Mouse (Mus musculus) lung, embryonic 16.5 days (tissue): ENCODE results near the gene Cdk14. TPM values are rescaled to one million over a fixed set of nuclear protein-coding genes. Genes with fewer than 3 reads are reported as not detected.
"Not testable (repeated sequence)": the region's sequence is repeated elsewhere in the genome, so short reads cannot be mapped to it uniquely, and the experiment has no call there.

Experiments used
- ATAC-seq: fragments of 200-750 bp; cut with Nextera tagmentation; 2 replicates; pipeline ENCODE4 v1.8.0; 2017; ENCODE audit warnings: low read depth, mild to moderate bottlenecking, moderate library complexity
- H3K27ac ChIP-seq: fragments of 300-500 bp; sonication (generic); 2 replicates; pipeline ENCODE4 v1.5.1; 2014; ENCODE audit warnings: mild to moderate bottlenecking, control low read depth, low read length
- H3K27me3 ChIP-seq: fragments of 300-500 bp; sonication (generic); 2 replicates; pipeline ENCODE4 v1.6.1; 2014; ENCODE audit warnings: low read depth, low read length, mixed read lengths; ENCODE audit not compliant: control insufficient read depth, insufficient read depth
- H3K36me3 ChIP-seq: fragments of 300-500 bp; sonication (generic); 2 replicates; pipeline ENCODE4 v1.6.1; 2014; ENCODE audit warnings: low read length; ENCODE audit not compliant: control insufficient read depth, insufficient read depth
- H3K4me1 ChIP-seq: fragments of 300-500 bp; sonication (generic); replicated peaks from 2 replicates; pipeline ENCODE4 v1.6.1; 2014; ENCODE audit warnings: low read length, mixed read lengths; ENCODE audit not compliant: control insufficient read depth, insufficient read depth
- H3K4me2 ChIP-seq: fragments of 300-500 bp; sonication (generic); 2 replicates; pipeline ENCODE4 v1.6.1; 2014; ENCODE audit warnings: low read depth, low read length, control low read depth
- H3K4me3 ChIP-seq: fragments of 300-500 bp; sonication (generic); 2 replicates; pipeline ENCODE4 v1.5.1; 2014; ENCODE audit warnings: mild to moderate bottlenecking, low read length, control low read depth
- H3K9ac ChIP-seq: fragments of 300-500 bp; sonication (generic); 2 replicates; pipeline ENCODE4 v1.6.1; 2014; ENCODE audit warnings: low read length, control low read depth
- H3K9me3 ChIP-seq: fragments of 300-500 bp; sonication (generic); 2 replicates; pipeline ENCODE4 v1.6.1; 2016; ENCODE audit warnings: low read length; ENCODE audit not compliant: control insufficient read depth
- WGBS: fragments of 180-500 bp; shearing (Covaris S2); extraction: QIAGEN DNeasy Blood & Tissue Kit; methylation state at CpG from one replicate; pipeline ENCODE4 v1.1.7; 2014; 5-methylcytosine and 5-hydroxymethylcytosine counted together
- polyA plus RNA-seq: library from polyadenylated mRNA; unstranded; fragments of >200 nt; fragmentation: Nextera tagmentation; extraction: Ambion mirVana; gene quantifications from 2 replicates; pipeline ENCODE4 v1.2.1, GENCODE M21; 2015

Cdk14 gene
- polyA plus RNA-seq, 1 experiment from 2014 or later: 28.6 TPM

DNA sequence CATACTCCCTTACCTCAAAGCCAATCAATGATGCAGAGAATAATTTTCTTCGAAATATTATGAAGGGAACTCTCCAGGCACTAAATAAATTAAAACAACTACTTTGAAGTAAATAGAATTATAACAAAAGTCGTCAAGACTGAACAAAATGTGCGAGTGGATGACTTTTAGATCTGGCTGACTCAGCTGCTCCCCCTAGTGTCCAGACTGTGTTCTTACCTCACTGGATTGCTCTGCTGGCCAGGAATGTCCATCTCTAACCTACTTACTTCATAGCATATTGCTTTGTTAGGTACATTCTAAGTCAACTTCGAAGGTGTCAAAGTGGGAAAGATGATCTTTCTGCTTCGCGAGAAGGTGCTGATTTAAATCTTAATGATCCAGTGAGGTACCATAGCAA is 501.7 kb downstream of the Cdk14 start:
- ATAC-seq: peak; percentile 68; the same call in 1 of the 2 replicates
- WGBS: 6% methylated on average over 6 of the region's 6 CpGs
- H3K27me3 ChIP-seq: no peaks in the 10 kb centered on the region

GRCm38 (mm10) chr5:4917743-4918142 is 502.4 kb downstream of the Cdk14 start:
- no peak overlapping the region for H3K27ac ChIP-seq
- H3K36me3 ChIP-seq: no peaks in the 10 kb centered on the region
- no peaks in the 10 kb centered on the region for H3K9me3 ChIP-seq
- no peak overlapping the region for H3K9ac ChIP-seq
- H3K4me2 ChIP-seq: no peak overlapping the region
- no peaks in the 10 kb centered on the region for H3K27me3 ChIP-seq
- H3K4me1 ChIP-seq: no peaks in the 10 kb centered on the region
- ATAC-seq: 0 out of 2 replicates have a peak, but pooled peaks have one; percentile 7
- WGBS: 74% methylated on average over 7 of the region's 7 CpGs
- no peak overlapping the region for H3K4me3 ChIP-seq

More for the DNA sequence above, 501.7 kb downstream of the Cdk14 start:
- no peaks in the 10 kb centered on the region for H3K4me1 ChIP-seq
- H3K36me3 ChIP-seq: no peaks in the 10 kb centered on the region
- no peak overlapping the region for H3K9ac ChIP-seq
- H3K27ac ChIP-seq: no peak overlapping the region
- no peak overlapping the region for H3K4me2 ChIP-seq
- no peaks in the 10 kb centered on the region for H3K9me3 ChIP-seq
- H3K4me3 ChIP-seq: no peak overlapping the region

DNA sequence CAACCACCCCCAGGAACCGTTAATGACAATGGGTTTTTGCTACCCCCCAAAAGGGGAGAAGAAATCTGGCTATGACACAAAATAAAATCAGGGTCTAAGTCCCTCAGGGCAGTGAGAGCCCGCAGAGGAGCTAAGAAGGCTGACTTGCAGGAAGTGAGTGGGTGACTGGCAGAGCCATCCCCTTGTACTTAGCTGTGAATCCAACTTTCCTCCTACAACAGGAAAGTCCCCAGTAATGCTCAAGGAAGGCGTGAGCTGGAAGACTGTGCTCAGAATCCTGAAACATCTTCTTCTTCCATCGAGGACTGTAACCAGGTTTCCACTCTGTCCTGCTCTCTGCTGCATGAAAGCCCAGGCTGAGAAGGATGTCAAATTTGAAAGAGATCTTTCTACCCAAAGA is 502.8 kb downstream of the Cdk14 start:
- Histone ChIP-seq H3K4me3 (no peak overlapping the region), H3K36me3 (no peaks in the 10 kb centered on the region), H3K4me1 (no peaks in the 10 kb centered on the region; the same call in 1 of the 2 replicates), H3K9me3 (no peaks in the 10 kb centered on the region), H3K9ac (no peak overlapping the region), H3K4me2 (no peak overlapping the region), H3K27me3 (no peaks in the 10 kb centered on the region), H3K27ac (no peak overlapping the region)
- ATAC-seq: no peak
- WGBS: 75% methylated on average over 4 of the region's 4 CpGs

- Histone ChIP-seq H3K4me1 (peaks cover 2% of the 10 kb centered on the region; the same call in 1 of the 2 replicates), H3K27ac (no peak overlapping the region), H3K4me3 (no peak overlapping the region), H3K27me3 (no peaks in the 10 kb centered on the region), H3K36me3 (no peaks in the 10 kb centered on the region), H3K9me3 (no peaks in the 10 kb centered on the region), H3K9ac (no peak overlapping the region), H3K4me2 (no peak overlapping the region)
- WGBS: 79% methylated on average over 10 of the region's 10 CpGs
- no peak for ATAC-seq
These were observed 503.5 kb downstream of the Cdk14 start for GRCm38 (mm10) chr5:4916390-4917273.

DNA sequence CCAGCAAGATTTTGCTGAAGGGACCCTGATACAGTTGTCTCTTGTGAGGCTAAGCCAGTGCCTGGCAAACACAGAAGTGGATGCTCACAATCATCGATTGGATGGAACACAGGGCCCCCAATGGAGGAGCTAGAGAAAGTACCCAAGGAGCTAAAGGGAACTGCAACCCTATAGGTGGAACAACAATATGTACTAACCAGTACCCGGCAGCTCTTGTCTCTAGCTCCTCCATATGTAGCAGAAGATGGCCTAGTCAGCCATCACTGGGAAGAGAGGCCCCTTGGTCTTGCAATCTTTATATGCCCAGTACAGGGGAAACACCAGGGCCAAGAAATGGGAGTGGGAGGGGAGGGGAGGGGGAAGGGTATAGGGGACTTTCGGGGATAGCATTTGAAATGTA is 515.2 kb downstream of the Cdk14 start:
- not testable (repeated sequence) for H3K4me1 ChIP-seq, H3K4me3 ChIP-seq, H3K4me2 ChIP-seq, H3K27me3 ChIP-seq, H3K9me3 ChIP-seq, ATAC-seq, H3K36me3 ChIP-seq, H3K9ac ChIP-seq, H3K27ac ChIP-seq
- 86% methylated on average over 3 of the region's 3 CpGs for WGBS

GRCm38 (mm10) chr5:4898241-4898640 is 521.9 kb downstream of the Cdk14 start:
- H3K4me3 ChIP-seq: no peak overlapping the region
- H3K9ac ChIP-seq: no peak overlapping the region
- no peak overlapping the region for H3K4me2 ChIP-seq
- no peak overlapping the region for H3K27ac ChIP-seq
- no peaks in the 10 kb centered on the region for H3K27me3 ChIP-seq
- no peaks in the 10 kb centered on the region for H3K36me3 ChIP-seq
- no peaks in the 10 kb centered on the region for H3K9me3 ChIP-seq
- ATAC-seq: peak; percentile 26; the same call in 1 of the 2 replicates
- 0 out of 2 replicates have a peak, but pooled peaks cover 4% of the 10 kb centered on the region for H3K4me1 ChIP-seq
- 69% methylated on average over 2 of the region's 2 CpGs for WGBS

DNA sequence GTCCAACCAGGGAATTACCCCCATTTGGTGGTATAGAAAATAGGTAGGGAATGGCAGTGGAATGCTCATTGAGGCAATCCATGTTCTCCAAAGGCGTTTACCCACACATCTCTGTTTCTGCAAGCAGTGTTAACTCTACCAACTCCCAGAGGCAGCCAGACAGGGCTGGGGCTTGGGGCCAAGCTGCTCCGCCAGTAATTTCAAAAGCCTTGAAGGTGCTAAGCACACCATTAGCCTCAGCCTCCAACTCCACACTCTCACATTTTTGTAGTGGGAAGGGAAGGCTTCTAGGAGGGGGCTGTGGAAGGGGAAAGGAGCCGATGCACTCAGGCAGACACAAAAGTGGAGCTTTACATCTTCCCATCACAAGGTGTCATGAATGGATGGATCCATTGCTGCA is 525.1 kb downstream of the Cdk14 start:
- H3K9ac ChIP-seq: no peak overlapping the region
- WGBS: 58% methylated on average over 3 of the region's 3 CpGs
- no peak overlapping the region for H3K4me2 ChIP-seq
- no peaks in the 10 kb centered on the region for H3K36me3 ChIP-seq
- no peak overlapping the region for H3K4me3 ChIP-seq
- ATAC-seq: no peak
- 0 out of 2 replicates have a peak, but pooled peaks cover 4% of the 10 kb centered on the region for H3K4me1 ChIP-seq
- no peak overlapping the region for H3K27ac ChIP-seq
- H3K27me3 ChIP-seq: no peaks in the 10 kb centered on the region
- no peaks in the 10 kb centered on the region for H3K9me3 ChIP-seq

GRCm38 (mm10) chr5:4893852-4894207 is 526.3 kb downstream of the Cdk14 start:
- H3K36me3 ChIP-seq: no peaks in the 10 kb centered on the region
- H3K9me3 ChIP-seq: no peaks in the 10 kb centered on the region
- peak overlapping the region; percentile 73 for H3K27ac ChIP-seq
- peak; percentile 56 for ATAC-seq
- 67% methylated on average over 5 of the region's 5 CpGs for whole genome bisulfite sequencing
- H3K27me3 ChIP-seq: no peaks in the 10 kb centered on the region
- no peak overlapping the region for H3K4me3 ChIP-seq
- H3K4me1 ChIP-seq: 0 out of 2 replicates have a peak, but pooled peaks cover 4% of the 10 kb centered on the region
- no peak overlapping the region for H3K9ac ChIP-seq
- no peak overlapping the region for H3K4me2 ChIP-seq

- no peak overlapping the region for H3K4me2 ChIP-seq
- H3K27ac ChIP-seq: peak overlapping the region; percentile 73; the same call in 1 of the 2 replicates
- 0 out of 2 replicates have a peak, but pooled peaks cover 3% of the 10 kb centered on the region for H3K36me3 ChIP-seq
- 46% methylated on average over 5 of the region's 5 CpGs for WGBS
- H3K27me3 ChIP-seq: no peaks in the 10 kb centered on the region
- H3K4me1 ChIP-seq: 0 out of 2 replicates have a peak, but pooled peaks cover 1% of the 10 kb centered on the region
- peak; percentile 64 for ATAC-seq
- H3K9ac ChIP-seq: no peak overlapping the region
- no peak overlapping the region for H3K4me3 ChIP-seq
- no peaks in the 10 kb centered on the region for H3K9me3 ChIP-seq
These were observed 526.8 kb downstream of the Cdk14 start for GRCm38 (mm10) chr5:4893206-4893851.
